Mouse (Mus musculus): Measurements from ENCODE around the gene Gpr137. TPM values are rescaled to one million over a fixed set of nuclear protein-coding genes. Genes with fewer than 3 reads are reported as not detected.
"Not testable (repeated sequence)": the region's sequence is repeated elsewhere in the genome, so short reads cannot be mapped to it uniquely, and the experiment has no call there.

Gpr137 gene
- 8.8 and 9.9 TPM in 2 replicates for polyA plus RNA-seq (2016; fragmentation: Nextera tagmentation; extraction: Ambion mirVana)

GRCm38 (mm10) chr19:6942249-6942691 lies at the start of gene Gpr137:
Gpr137 (minus strand) TSS chr19:6942480.
- H3K4me2 ChIP-seq = peak within 1 kb of the TSS; percentile 98
- H3K27ac ChIP-seq = peak within 1 kb of the TSS; percentile 94
- peaks cover 30% of the 10 kb centered on the region for H3K4me1 ChIP-seq
- no peaks in the 10 kb centered on the region for H3K9me3 ChIP-seq (replicated peaks)
- peaks cover 22% of the 10 kb centered on the region for H3K36me3 ChIP-seq
- under 1% methylated on average over 27 of the region's 27 CpGs for WGBS (ENCODE audit: insufficient replicate concordance)
- peak within 1 kb of the TSS; percentile 88 for H3K4me3 ChIP-seq
- ATAC-seq = peak; percentile 91
- H3K9ac ChIP-seq = peak within 1 kb of the TSS; percentile 86
- peaks cover 11% of the 10 kb centered on the region for H3K27me3 ChIP-seq (replicated peaks)

- not testable (repeated sequence) for H3K27me3 ChIP-seq (replicated peaks); H3K9ac ChIP-seq; H3K9me3 ChIP-seq (replicated peaks); H3K4me3 ChIP-seq; ATAC-seq; H3K36me3 ChIP-seq; H3K27ac ChIP-seq; H3K4me2 ChIP-seq
- peaks cover 65% of the 10 kb centered on the region for H3K4me1 ChIP-seq
- WGBS (ENCODE audit: insufficient replicate concordance) = 76% methylated on average over 6 of the region's 6 CpGs
Measured at GRCm38 (mm10) chr19:6991166-6991565, 48.9 kb upstream of the Gpr137 start.

GRCm38 (mm10) chr19:6990712-6991111 lies 48.4 kb upstream of the Gpr137 start:
- no peaks in the 10 kb centered on the region for H3K27me3 ChIP-seq (replicated peaks)
- no peaks in the 10 kb centered on the region for H3K9me3 ChIP-seq (replicated peaks)
- ATAC-seq = no peak
- H3K4me2 ChIP-seq = no peak overlapping the region
- no peak overlapping the region for H3K9ac ChIP-seq
- WGBS (ENCODE audit: insufficient replicate concordance) = 83% methylated on average over 6 of the region's 6 CpGs
- H3K36me3 ChIP-seq = 0 out of 2 replicates have a peak, but pooled peaks cover 4% of the 10 kb centered on the region
- no peak overlapping the region for H3K4me3 ChIP-seq
- H3K4me1 ChIP-seq = peaks cover 65% of the 10 kb centered on the region
- H3K27ac ChIP-seq = no peak overlapping the region

GRCm38 (mm10) chr19:6989251-6989650 lies 47.0 kb upstream of the Gpr137 start:
- Histone ChIP-seq H3K27ac (no peak overlapping the region), H3K36me3 (peaks cover 16% of the 10 kb centered on the region; the same call in 1 of the 2 replicates), H3K4me3 (no peak overlapping the region), H3K4me1 (peaks cover 60% of the 10 kb centered on the region), H3K27me3 (replicated peaks) (no peaks in the 10 kb centered on the region), H3K9me3 (replicated peaks) (no peaks in the 10 kb centered on the region), H3K9ac (no peak overlapping the region), H3K4me2 (no peak overlapping the region)
- WGBS (ENCODE audit: insufficient replicate concordance) = 83% methylated on average over 8 of the region's 8 CpGs
- ATAC-seq = no peak

GRCm38 (mm10) chr19:6987904-6988285 lies 45.6 kb upstream of the Gpr137 start:
- peaks cover 29% of the 10 kb centered on the region for H3K36me3 ChIP-seq
- no peaks in the 10 kb centered on the region for H3K27me3 ChIP-seq (replicated peaks)
- H3K4me3 ChIP-seq = peak overlapping the region; percentile 71
- H3K4me2 ChIP-seq = peak overlapping the region; percentile 99
- 5% methylated on average over 8 of the region's 8 CpGs for WGBS (ENCODE audit: insufficient replicate concordance)
- H3K4me1 ChIP-seq = peaks cover 46% of the 10 kb centered on the region
- H3K9ac ChIP-seq = peak overlapping the region; percentile 87
- peak overlapping the region; percentile 84 for H3K27ac ChIP-seq
- no peaks in the 10 kb centered on the region for H3K9me3 ChIP-seq (replicated peaks)
- no peak for ATAC-seq

- H3K4me2 ChIP-seq = peak within 1 kb of the TSS; percentile 99
- no peaks in the 10 kb centered on the region for H3K27me3 ChIP-seq (replicated peaks)
- H3K36me3 ChIP-seq = peaks cover 35% of the 10 kb centered on the region
- H3K4me1 ChIP-seq = peaks cover 46% of the 10 kb centered on the region
- peak; percentile 65 for ATAC-seq
- whole genome bisulfite sequencing (ENCODE audit: insufficient replicate concordance) = under 1% methylated on average over 84 of the region's 85 CpGs
- peak within 1 kb of the TSS; percentile 71 for H3K4me3 ChIP-seq
- H3K27ac ChIP-seq = peak within 1 kb of the TSS; percentile 84
- H3K9me3 ChIP-seq (replicated peaks) = no peaks in the 10 kb centered on the region
- peak within 1 kb of the TSS; percentile 87 for H3K9ac ChIP-seq
Measured at GRCm38 (mm10) chr19:6987061-6987903, 45.0 kb upstream of the Gpr137 start, which contains the start of gene Vegfb. Vegfb (minus strand) TSS chr19:6987651.

GRCm38 (mm10) chr19:6985951-6986708 lies 43.9 kb upstream of the Gpr137 start:
- Histone ChIP-seq H3K4me2 (peak overlapping the region; percentile 99), H3K27ac (peak overlapping the region; percentile 84; the same call in 1 of the 2 replicates), H3K36me3 (peaks cover 39% of the 10 kb centered on the region), H3K27me3 (replicated peaks) (no peaks in the 10 kb centered on the region), H3K4me3 (peak overlapping the region; percentile 71), H3K9me3 (replicated peaks) (no peaks in the 10 kb centered on the region), H3K9ac (peak overlapping the region; percentile 87), H3K4me1 (peaks cover 48% of the 10 kb centered on the region)
- 59% methylated on average over 10 of the region's 10 CpGs for WGBS (ENCODE audit: insufficient replicate concordance)
- peak; percentile 47 for ATAC-seq

- ATAC-seq = no peak
- 85% methylated on average over 19 of the region's 19 CpGs for WGBS (ENCODE audit: insufficient replicate concordance)
- Histone ChIP-seq H3K4me1 (peaks cover 52% of the 10 kb centered on the region), H3K4me3 (no peak overlapping the region), H3K9ac (no peak overlapping the region), H3K36me3 (peaks cover 39% of the 10 kb centered on the region), H3K27me3 (replicated peaks) (no peaks in the 10 kb centered on the region), H3K4me2 (no peak overlapping the region), H3K9me3 (replicated peaks) (no peaks in the 10 kb centered on the region), H3K27ac (no peak overlapping the region)
Measured at GRCm38 (mm10) chr19:6985300-6985699, 43.0 kb upstream of the Gpr137 start.

GRCm38 (mm10) chr19:6983621-6984020 lies 41.3 kb upstream of the Gpr137 start:
- WGBS (ENCODE audit: insufficient replicate concordance) = 81% methylated on average over 5 of the region's 5 CpGs
- Histone ChIP-seq H3K27me3 (replicated peaks) (no peaks in the 10 kb centered on the region), H3K4me1 (peaks cover 63% of the 10 kb centered on the region), H3K4me2 (no peak overlapping the region), H3K27ac (no peak overlapping the region), H3K36me3 (peaks cover 39% of the 10 kb centered on the region), H3K4me3 (no peak overlapping the region), H3K9me3 (replicated peaks) (no peaks in the 10 kb centered on the region), H3K9ac (no peak overlapping the region)
- ATAC-seq = no peak

GRCm38 (mm10) chr19:6981465-6981864 lies 39.2 kb upstream of the Gpr137 start:
- Histone ChIP-seq H3K4me3 (peak overlapping the region; percentile 82), H3K27ac (peak overlapping the region; percentile 94; the same call in 1 of the 2 replicates), H3K4me2 (peak overlapping the region; percentile 98), H3K9ac (peak overlapping the region; percentile 89; the same call in 1 of the 2 replicates), H3K36me3 (peaks cover 61% of the 10 kb centered on the region), H3K27me3 (replicated peaks) (no peaks in the 10 kb centered on the region), H3K4me1 (peaks cover 65% of the 10 kb centered on the region), H3K9me3 (replicated peaks) (no peaks in the 10 kb centered on the region)
- no peak for ATAC-seq
- 86% methylated on average over 4 of the region's 4 CpGs for WGBS (ENCODE audit: insufficient replicate concordance)

- WGBS (ENCODE audit: insufficient replicate concordance) = 1% methylated on average over 38 of the region's 38 CpGs
- peak within 1 kb of the TSS; percentile 89 for H3K9ac ChIP-seq
- H3K36me3 ChIP-seq = peaks cover 61% of the 10 kb centered on the region
- H3K27ac ChIP-seq = peak within 1 kb of the TSS; percentile 94
- peak within 1 kb of the TSS; percentile 98 for H3K4me2 ChIP-seq
- H3K9me3 ChIP-seq (replicated peaks) = no peaks in the 10 kb centered on the region
- H3K4me1 ChIP-seq = peaks cover 65% of the 10 kb centered on the region
- ATAC-seq = peak; percentile 82
- peak within 1 kb of the TSS; percentile 82 for H3K4me3 ChIP-seq
- H3K27me3 ChIP-seq (replicated peaks) = no peaks in the 10 kb centered on the region
Measured at GRCm38 (mm10) chr19:6980381-6981093, 38.3 kb upstream of the Gpr137 start, which contains the start of gene Fkbp2. Fkbp2 (minus strand) TSS chr19:6980501.
